Mouse (Mus musculus): ENCODE measurements around the gene Tmem120a. TPM values are rescaled to one million over a fixed set of nuclear protein-coding genes. Genes with fewer than 3 reads are reported as not detected.

Tmem120a gene
- polyA plus RNA-seq, 1 experiment from 2014 or later = 62.5 TPM

GRCm38 (mm10) chr5:135763526-135763925, 19.3 kb upstream of the Tmem120a start:
- ATAC-seq (ENCODE audit: low FRiP score) = no peak
- H3K4me1 ChIP-seq (replicated peaks; ENCODE audit: control insufficient read depth, insufficient read depth, low read length) = no peaks in the 10 kb centered on the region
- WGBS = 2% methylated on average over 7 of the region's 7 CpGs

GRCm38 (mm10) chr5:135761881-135762280, 17.6 kb upstream of the Tmem120a start:
- Histone ChIP-seq H3K27ac (ENCODE audit: low read depth, low read length) (no peak overlapping the region), H3K9ac (ENCODE audit: low read depth, low read length) (no peak overlapping the region), H3K36me3 (ENCODE audit: control insufficient read depth, insufficient read depth, low read length) (no peaks in the 10 kb centered on the region), H3K4me2 (replicated peaks; ENCODE audit: low read depth, low read length) (no peak overlapping the region), H3K9me3 (ENCODE audit: control insufficient read depth, low read length) (no peaks in the 10 kb centered on the region), H3K4me3 (ENCODE audit: low read depth, low read length) (no peak overlapping the region), H3K4me1 (replicated peaks; ENCODE audit: control insufficient read depth, insufficient read depth, low read length) (no peaks in the 10 kb centered on the region), H3K27me3 (ENCODE audit: control insufficient read depth, insufficient read depth, low read length) (no peaks in the 10 kb centered on the region)
- 73% methylated on average over 3 of the region's 3 CpGs for WGBS
- ATAC-seq (ENCODE audit: low FRiP score) (no peak), DNase-seq (ENCODE audit: low spot score) (no peak)

More at GRCm38 (mm10) chr5:135763526-135763925, 19.3 kb upstream of the Tmem120a start:
- Histone ChIP-seq H3K9ac (ENCODE audit: low read depth, low read length) (no peak overlapping the region), H3K4me3 (ENCODE audit: low read depth, low read length) (no peak overlapping the region), H3K36me3 (ENCODE audit: control insufficient read depth, insufficient read depth, low read length) (no peaks in the 10 kb centered on the region), H3K27me3 (ENCODE audit: control insufficient read depth, insufficient read depth, low read length) (no peaks in the 10 kb centered on the region), H3K27ac (ENCODE audit: low read depth, low read length) (no peak overlapping the region), H3K4me2 (replicated peaks; ENCODE audit: low read depth, low read length) (no peak overlapping the region), H3K9me3 (ENCODE audit: control insufficient read depth, low read length) (no peaks in the 10 kb centered on the region)
- DNase-seq (ENCODE audit: low spot score) = peak; percentile 92

DNA sequence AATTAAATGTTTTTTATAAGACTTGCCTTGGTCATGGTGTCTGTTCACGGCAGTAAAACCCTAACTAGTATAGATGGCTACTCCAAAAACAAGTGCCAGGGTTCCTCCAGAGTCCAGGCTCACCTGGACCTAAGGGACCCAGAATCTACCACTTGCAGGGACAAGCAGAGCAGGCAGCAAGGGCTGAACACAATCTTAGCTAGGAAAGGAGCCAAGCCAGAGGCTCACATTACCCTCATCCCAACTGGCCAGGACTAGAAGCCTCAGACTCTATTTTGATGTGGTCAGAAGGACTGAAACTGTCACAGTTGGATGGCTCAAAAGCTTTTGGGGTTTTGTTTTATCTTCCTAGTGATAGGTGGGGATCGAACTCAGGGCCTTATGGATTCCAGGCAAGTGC, 7.3 kb upstream of the Tmem120a start:
- Histone ChIP-seq H3K9ac (ENCODE audit: low read depth, low read length) (no peak overlapping the region), H3K27me3 (ENCODE audit: control insufficient read depth, insufficient read depth, low read length) (no peaks in the 10 kb centered on the region), H3K36me3 (ENCODE audit: control insufficient read depth, insufficient read depth, low read length) (no peaks in the 10 kb centered on the region), H3K27ac (ENCODE audit: low read depth, low read length) (no peak overlapping the region), H3K9me3 (ENCODE audit: control insufficient read depth, low read length) (no peaks in the 10 kb centered on the region), H3K4me3 (ENCODE audit: low read depth, low read length) (no peak overlapping the region), H3K4me2 (replicated peaks; ENCODE audit: low read depth, low read length) (no peak overlapping the region), H3K4me1 (replicated peaks; ENCODE audit: control insufficient read depth, insufficient read depth, low read length) (no peaks in the 10 kb centered on the region)
- ATAC-seq (ENCODE audit: low FRiP score) (no peak), DNase-seq (ENCODE audit: low spot score) (no peak)
- WGBS = 71% methylated on average over 2 of the region's 2 CpGs

DNA sequence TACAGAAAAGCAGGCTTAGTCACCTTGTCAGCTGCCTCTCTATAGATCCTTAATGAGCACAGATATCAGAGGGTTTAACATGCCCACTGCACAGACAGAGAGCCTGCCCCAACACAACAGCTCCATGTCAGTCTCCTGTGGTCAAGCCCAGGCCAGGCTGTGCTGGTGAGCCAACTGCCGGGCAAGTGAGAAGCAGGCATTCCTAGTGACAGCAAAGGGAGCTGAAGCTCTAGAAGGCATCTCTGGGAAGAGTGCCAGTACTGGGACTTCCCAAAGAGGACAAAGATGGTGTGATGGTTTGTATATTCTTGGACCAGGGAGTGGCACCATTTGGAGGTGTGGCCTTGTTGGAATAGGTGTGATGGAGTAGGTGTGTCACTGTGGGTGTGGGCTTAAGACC, 6.8 kb upstream of the Tmem120a start:
- Histone ChIP-seq H3K4me2 (replicated peaks; ENCODE audit: low read depth, low read length) (no peak overlapping the region), H3K4me3 (ENCODE audit: low read depth, low read length) (no peak overlapping the region), H3K27ac (ENCODE audit: low read depth, low read length) (no peak overlapping the region), H3K27me3 (ENCODE audit: control insufficient read depth, insufficient read depth, low read length) (no peaks in the 10 kb centered on the region), H3K9me3 (ENCODE audit: control insufficient read depth, low read length) (no peaks in the 10 kb centered on the region), H3K36me3 (ENCODE audit: control insufficient read depth, insufficient read depth, low read length) (no peaks in the 10 kb centered on the region), H3K9ac (ENCODE audit: low read depth, low read length) (no peak overlapping the region), H3K4me1 (replicated peaks; ENCODE audit: control insufficient read depth, insufficient read depth, low read length) (no peaks in the 10 kb centered on the region)
- DNase-seq (ENCODE audit: low spot score) = no peak
- 83% methylated on average over 1 of the region's 1 CpGs for WGBS
- no peak for ATAC-seq (ENCODE audit: low FRiP score)

DNA sequence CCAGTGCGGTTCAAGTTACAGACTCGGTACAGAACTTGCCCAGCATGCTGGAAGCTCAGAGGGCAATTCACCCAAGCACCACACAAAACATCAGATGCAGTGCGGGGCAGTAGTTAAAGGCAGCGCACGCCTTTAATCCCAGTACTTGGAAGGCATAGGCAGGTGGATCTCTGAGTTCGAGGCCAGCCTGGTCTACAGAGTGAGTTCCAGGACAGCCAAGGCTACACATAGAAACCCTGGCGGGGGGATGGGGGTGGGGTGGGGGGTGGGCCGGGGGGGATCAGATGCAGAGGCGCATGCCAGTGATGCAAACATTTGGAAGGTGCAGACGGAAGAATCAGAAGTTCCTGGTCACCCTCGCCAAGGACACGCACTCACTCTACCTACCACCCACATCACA, 494 bp upstream of the Tmem120a start:
- H3K9ac ChIP-seq (ENCODE audit: low read depth, low read length) = peak overlapping the region; percentile 68
- no peaks in the 10 kb centered on the region for H3K36me3 ChIP-seq (ENCODE audit: control insufficient read depth, insufficient read depth, low read length)
- WGBS = 16% methylated on average over 12 of the region's 12 CpGs
- H3K27ac ChIP-seq (ENCODE audit: low read depth, low read length) = no peak overlapping the region
- 0 out of 2 replicates have a peak, but pooled peaks have one; percentile 36 for ATAC-seq (ENCODE audit: low FRiP score)
- H3K9me3 ChIP-seq (ENCODE audit: control insufficient read depth, low read length) = no peaks in the 10 kb centered on the region
- H3K27me3 ChIP-seq (ENCODE audit: control insufficient read depth, insufficient read depth, low read length) = no peaks in the 10 kb centered on the region
- H3K4me1 ChIP-seq (replicated peaks; ENCODE audit: control insufficient read depth, insufficient read depth, low read length) = peaks cover 9% of the 10 kb centered on the region
- DNase-seq (ENCODE audit: low spot score) = no peak
- peak overlapping the region; percentile 79 for H3K4me3 ChIP-seq (ENCODE audit: low read depth, low read length)
- peak overlapping the region; percentile 54 for H3K4me2 ChIP-seq (replicated peaks; ENCODE audit: low read depth, low read length)

GRCm38 (mm10) chr5:135742941-135743740, 1.1 kb downstream of the Tmem120a start:
- Histone ChIP-seq H3K27ac (ENCODE audit: low read depth, low read length) (no peak overlapping the region), H3K27me3 (ENCODE audit: control insufficient read depth, insufficient read depth, low read length) (no peaks in the 10 kb centered on the region), H3K9me3 (ENCODE audit: control insufficient read depth, low read length) (no peaks in the 10 kb centered on the region), H3K4me3 (ENCODE audit: low read depth, low read length) (peak overlapping the region; percentile 79), H3K4me2 (replicated peaks; ENCODE audit: low read depth, low read length) (peak overlapping the region; percentile 54), H3K4me1 (replicated peaks; ENCODE audit: control insufficient read depth, insufficient read depth, low read length) (peaks cover 9% of the 10 kb centered on the region), H3K36me3 (ENCODE audit: control insufficient read depth, insufficient read depth, low read length) (no peaks in the 10 kb centered on the region), H3K9ac (ENCODE audit: low read depth, low read length) (peak overlapping the region; percentile 68)
- DNase-seq (ENCODE audit: low spot score) (peak; percentile 61), ATAC-seq (ENCODE audit: low FRiP score) (peak; percentile 67; the same call in 1 of the 2 replicates)
- WGBS = 21% methylated on average over 18 of the region's 18 CpGs

- H3K36me3 ChIP-seq (ENCODE audit: control insufficient read depth, insufficient read depth, low read length) = no peaks in the 10 kb centered on the region
- no peak overlapping the region for H3K4me3 ChIP-seq (ENCODE audit: low read depth, low read length)
- H3K4me1 ChIP-seq (replicated peaks; ENCODE audit: control insufficient read depth, insufficient read depth, low read length) = peaks cover 9% of the 10 kb centered on the region
- H3K27me3 ChIP-seq (ENCODE audit: control insufficient read depth, insufficient read depth, low read length) = no peaks in the 10 kb centered on the region
- H3K27ac ChIP-seq (ENCODE audit: low read depth, low read length) = no peak overlapping the region
- H3K9ac ChIP-seq (ENCODE audit: low read depth, low read length) = no peak overlapping the region
- H3K9me3 ChIP-seq (ENCODE audit: control insufficient read depth, low read length) = no peaks in the 10 kb centered on the region
- DNase-seq (ENCODE audit: low spot score) (no peak), ATAC-seq (ENCODE audit: low FRiP score) (no peak)
- no peak overlapping the region for H3K4me2 ChIP-seq (replicated peaks; ENCODE audit: low read depth, low read length)
- 73% methylated on average over 10 of the region's 10 CpGs for WGBS
These were observed 2.1 kb downstream of the Tmem120a start for GRCm38 (mm10) chr5:135742156-135742555.

DNA sequence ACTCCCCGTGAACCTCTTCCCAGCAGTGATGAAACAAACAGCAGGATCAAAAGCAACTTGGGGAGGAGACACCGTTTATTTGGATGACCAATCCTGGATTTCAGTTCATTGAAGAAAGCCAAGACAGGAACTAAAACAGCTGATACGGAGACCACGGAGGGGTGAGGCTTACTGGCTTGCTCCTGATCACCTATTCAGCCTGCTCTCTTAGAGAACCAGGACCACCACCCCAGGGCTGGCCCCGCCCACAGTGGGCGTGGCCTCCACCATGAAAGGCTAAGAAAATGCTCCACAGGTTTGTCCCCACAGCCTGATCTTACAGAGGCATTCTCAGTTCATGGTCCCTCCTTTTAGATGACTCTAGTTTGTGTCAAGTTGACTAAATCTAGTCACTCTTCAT, 6.0 kb downstream of the Tmem120a start:
- ATAC-seq (ENCODE audit: low FRiP score) = no peak
- Histone ChIP-seq H3K4me1 (replicated peaks; ENCODE audit: control insufficient read depth, insufficient read depth, low read length) (peaks cover 7% of the 10 kb centered on the region), H3K36me3 (ENCODE audit: control insufficient read depth, insufficient read depth, low read length) (peaks cover 19% of the 10 kb centered on the region), H3K9me3 (ENCODE audit: control insufficient read depth, low read length) (no peaks in the 10 kb centered on the region), H3K4me2 (replicated peaks; ENCODE audit: low read depth, low read length) (no peak overlapping the region), H3K27ac (ENCODE audit: low read depth, low read length) (no peak overlapping the region), H3K27me3 (ENCODE audit: control insufficient read depth, insufficient read depth, low read length) (no peaks in the 10 kb centered on the region), H3K4me3 (ENCODE audit: low read depth, low read length) (no peak overlapping the region), H3K9ac (ENCODE audit: low read depth, low read length) (no peak overlapping the region)
- 25% methylated on average over 6 of the region's 6 CpGs for WGBS
- DNase-seq (ENCODE audit: low spot score) = peak; percentile 36

DNA sequence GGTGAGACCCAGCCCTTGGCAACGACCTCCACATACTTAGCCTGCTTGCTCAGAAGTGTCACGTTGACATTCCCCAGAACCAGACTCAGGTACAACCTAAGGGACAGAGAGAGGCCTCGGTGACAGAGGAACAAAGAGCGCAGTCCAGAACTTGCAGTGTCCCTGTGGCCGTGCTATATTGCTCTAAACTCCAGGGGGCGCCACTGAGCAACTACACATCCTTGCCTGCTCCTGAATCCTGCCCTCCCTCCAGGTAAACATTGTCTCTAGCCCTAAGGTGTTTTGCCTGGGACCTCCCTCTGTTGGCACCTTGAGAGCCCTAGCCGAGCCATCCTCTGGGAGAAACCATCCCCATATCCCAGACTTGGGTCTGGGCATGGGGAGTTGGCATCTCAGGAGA, 7.1 kb downstream of the Tmem120a start:
- ATAC-seq (ENCODE audit: low FRiP score) = no peak
- WGBS = 84% methylated on average over 7 of the region's 7 CpGs
- no peaks in the 10 kb centered on the region for H3K27me3 ChIP-seq (ENCODE audit: control insufficient read depth, insufficient read depth, low read length)

More for the DNA sequence above, 7.1 kb downstream of the Tmem120a start:
- no peak for DNase-seq (ENCODE audit: low spot score)
- H3K36me3 ChIP-seq (ENCODE audit: control insufficient read depth, insufficient read depth, low read length) = peaks cover 23% of the 10 kb centered on the region
- H3K9ac ChIP-seq (ENCODE audit: low read depth, low read length) = no peak overlapping the region
- H3K4me1 ChIP-seq (replicated peaks; ENCODE audit: control insufficient read depth, insufficient read depth, low read length) = no peaks in the 10 kb centered on the region
- no peak overlapping the region for H3K4me3 ChIP-seq (ENCODE audit: low read depth, low read length)
- no peaks in the 10 kb centered on the region for H3K9me3 ChIP-seq (ENCODE audit: control insufficient read depth, low read length)
- no peak overlapping the region for H3K27ac ChIP-seq (ENCODE audit: low read depth, low read length)
- no peak overlapping the region for H3K4me2 ChIP-seq (replicated peaks; ENCODE audit: low read depth, low read length)
